Mouse (Mus musculus): ENCODE data around the gene Hoxb9. TPM values are rescaled to one million over a fixed set of nuclear protein-coding genes. Genes with fewer than 3 reads are reported as not detected.

Gene Hoxb9
- polyA plus RNA-seq, 1 experiment from 2014 or later: 0.08 TPM

GRCm38 (mm10) chr11:96267021-96267920 is 4.0 kb upstream of the Hoxb9 start:
- no peaks in the 10 kb centered on the region for H3K4me1 ChIP-seq (ENCODE audit: insufficient read depth)
- peaks cover 99% of the 10 kb centered on the region for H3K27me3 ChIP-seq (ENCODE audit: insufficient read depth, low read length)
- H3K36me3 ChIP-seq (ENCODE audit: insufficient read depth): no peaks in the 10 kb centered on the region
- ATAC-seq (ENCODE audit: insufficient read depth) (no peak), DNase-seq (no peak)
- H3K9ac ChIP-seq: no peak overlapping the region
- 16% methylated on average over 7 of the region's 7 CpGs for WGBS
- H3K27ac ChIP-seq (ENCODE audit: low read depth): no peak overlapping the region
- no peak overlapping the region for H3K4me2 ChIP-seq
- no peak for TF ChIP-seq CTCF (IDR thresholded peaks at IDR 0.05; ENCODE audit: low read depth)
- H3K9me3 ChIP-seq (ENCODE audit: low read depth, low read length): no peaks in the 10 kb centered on the region
- no peak overlapping the region for H3K4me3 ChIP-seq (ENCODE audit: low read depth, low read length)

DNA sequence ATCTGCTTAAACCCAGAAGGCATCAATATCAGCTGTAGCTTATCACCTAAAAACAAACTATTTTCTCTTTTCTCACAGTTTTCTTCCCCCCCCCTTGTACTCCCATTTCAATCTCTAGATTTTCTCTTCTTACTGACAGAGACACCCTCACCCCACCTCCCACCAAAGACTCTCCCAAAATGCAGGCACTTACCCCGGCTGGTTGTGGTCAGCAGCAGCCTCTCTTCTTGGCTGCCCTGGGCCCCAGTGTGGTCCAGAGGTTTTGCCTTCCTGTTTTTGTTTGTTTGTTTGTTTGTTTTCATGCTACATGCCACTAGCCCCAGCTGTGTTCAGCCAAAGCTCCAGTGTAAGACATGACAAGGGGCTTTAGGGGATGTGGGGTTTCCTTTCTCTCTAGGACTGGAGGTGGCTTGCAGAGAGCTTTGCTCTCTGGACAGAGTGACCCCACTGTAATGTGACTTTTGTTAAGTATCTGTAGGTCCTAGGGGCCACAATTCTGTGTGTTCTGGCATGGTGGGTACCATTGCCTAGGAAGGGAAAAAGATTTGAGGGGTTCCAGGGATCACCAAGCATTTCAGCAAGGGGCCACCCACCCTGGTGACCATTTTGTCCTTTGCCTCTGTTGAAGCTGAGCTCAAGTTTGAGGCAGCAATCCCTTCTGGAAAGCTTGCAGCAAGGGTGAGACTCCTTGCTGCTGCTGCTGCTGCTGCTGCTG is 3.1 kb upstream of the Hoxb9 start:
- H3K27ac ChIP-seq (ENCODE audit: low read depth): no peak overlapping the region
- 10% methylated on average over 1 of the region's 1 CpGs for WGBS

DNA sequence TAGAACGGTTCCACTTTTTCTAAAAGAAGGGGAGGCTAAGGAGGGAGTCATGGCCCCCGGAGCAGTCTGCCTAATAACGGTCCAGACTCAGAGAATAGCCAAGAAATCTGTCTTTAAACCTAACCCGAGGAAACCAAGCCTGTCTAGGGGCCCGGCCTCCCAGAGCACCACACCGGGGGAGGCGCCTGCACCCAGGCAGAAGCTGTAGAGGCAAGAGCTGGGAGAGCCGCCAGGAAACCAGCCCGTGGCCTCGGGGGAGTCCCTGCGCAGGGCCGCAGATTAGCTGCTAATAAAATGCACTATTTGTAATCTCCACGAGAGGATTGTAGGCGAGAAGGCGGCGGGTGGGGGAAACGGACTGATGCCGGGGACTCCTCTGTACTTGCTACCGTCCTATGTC is 1.4 kb upstream of the Hoxb9 start:
- no peak for TF ChIP-seq CTCF (IDR thresholded peaks at IDR 0.05; ENCODE audit: low read depth)
- Histone ChIP-seq H3K4me2 (no peak overlapping the region), H3K4me3 (ENCODE audit: low read depth, low read length) (no peak overlapping the region), H3K4me1 (ENCODE audit: insufficient read depth) (no peaks in the 10 kb centered on the region), H3K27me3 (ENCODE audit: insufficient read depth, low read length) (peaks cover 99% of the 10 kb centered on the region), H3K27ac (ENCODE audit: low read depth) (no peak overlapping the region), H3K9me3 (ENCODE audit: low read depth, low read length) (no peaks in the 10 kb centered on the region), H3K9ac (no peak overlapping the region), H3K36me3 (ENCODE audit: insufficient read depth) (no peaks in the 10 kb centered on the region)
- WGBS: under 1% methylated on average over 19 of the region's 19 CpGs
- ATAC-seq (ENCODE audit: insufficient read depth) (no peak), DNase-seq (peak; percentile 63)

More for the DNA sequence above, 3.1 kb upstream of the Hoxb9 start:
- DNase-seq: no peak
- TF ChIP-seq CTCF (IDR thresholded peaks at IDR 0.05; ENCODE audit: low read depth): no peak
- no peaks in the 10 kb centered on the region for H3K4me1 ChIP-seq (ENCODE audit: insufficient read depth)
- no peaks in the 10 kb centered on the region for H3K9me3 ChIP-seq (ENCODE audit: low read depth, low read length)
- H3K4me3 ChIP-seq (ENCODE audit: low read depth, low read length): no peak overlapping the region
- no peak overlapping the region for H3K9ac ChIP-seq
- no peak overlapping the region for H3K4me2 ChIP-seq
- no peak for ATAC-seq (ENCODE audit: insufficient read depth)
- peaks cover 99% of the 10 kb centered on the region for H3K27me3 ChIP-seq (ENCODE audit: insufficient read depth, low read length)
- H3K36me3 ChIP-seq (ENCODE audit: insufficient read depth): no peaks in the 10 kb centered on the region

DNA sequence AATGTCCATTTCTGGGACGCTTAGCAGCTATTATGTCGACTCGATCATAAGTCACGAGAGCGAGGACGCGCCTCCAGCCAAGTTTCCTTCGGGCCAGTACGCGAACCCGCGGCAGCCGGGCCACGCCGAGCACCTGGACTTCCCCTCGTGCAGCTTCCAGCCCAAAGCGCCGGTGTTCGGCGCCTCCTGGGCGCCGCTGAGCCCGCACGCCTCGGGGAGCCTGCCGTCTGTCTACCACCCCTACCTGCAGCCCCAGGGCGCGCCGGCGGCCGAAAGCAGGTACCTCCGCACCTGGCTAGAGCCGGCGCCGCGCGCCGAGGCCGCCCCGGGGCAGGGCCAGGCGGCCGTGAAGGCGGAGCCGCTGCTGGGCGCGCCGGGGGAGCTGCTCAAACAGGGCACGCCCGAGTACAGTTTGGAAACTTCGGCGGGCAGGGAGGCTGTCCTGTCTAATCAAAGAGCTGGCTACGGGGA is 319 bp downstream of the Hoxb9 start:
- Histone ChIP-seq H3K4me2 (peak overlapping the region; percentile 57), H3K4me3 (ENCODE audit: low read depth, low read length) (peak overlapping the region; percentile 35), H3K36me3 (ENCODE audit: insufficient read depth) (no peaks in the 10 kb centered on the region), H3K9ac (no peak overlapping the region), H3K27ac (ENCODE audit: low read depth) (no peak overlapping the region), H3K27me3 (ENCODE audit: insufficient read depth, low read length) (peaks cover 99% of the 10 kb centered on the region), H3K4me1 (ENCODE audit: insufficient read depth) (no peaks in the 10 kb centered on the region), H3K9me3 (ENCODE audit: low read depth, low read length) (no peaks in the 10 kb centered on the region)
- WGBS: under 1% methylated on average over 52 of the region's 52 CpGs
- no peak for DNase-seq
- ATAC-seq (ENCODE audit: insufficient read depth): peak; percentile 32; the same call in 1 of the 2 replicates
- no peak for TF ChIP-seq CTCF (IDR thresholded peaks at IDR 0.05; ENCODE audit: low read depth)

DNA sequence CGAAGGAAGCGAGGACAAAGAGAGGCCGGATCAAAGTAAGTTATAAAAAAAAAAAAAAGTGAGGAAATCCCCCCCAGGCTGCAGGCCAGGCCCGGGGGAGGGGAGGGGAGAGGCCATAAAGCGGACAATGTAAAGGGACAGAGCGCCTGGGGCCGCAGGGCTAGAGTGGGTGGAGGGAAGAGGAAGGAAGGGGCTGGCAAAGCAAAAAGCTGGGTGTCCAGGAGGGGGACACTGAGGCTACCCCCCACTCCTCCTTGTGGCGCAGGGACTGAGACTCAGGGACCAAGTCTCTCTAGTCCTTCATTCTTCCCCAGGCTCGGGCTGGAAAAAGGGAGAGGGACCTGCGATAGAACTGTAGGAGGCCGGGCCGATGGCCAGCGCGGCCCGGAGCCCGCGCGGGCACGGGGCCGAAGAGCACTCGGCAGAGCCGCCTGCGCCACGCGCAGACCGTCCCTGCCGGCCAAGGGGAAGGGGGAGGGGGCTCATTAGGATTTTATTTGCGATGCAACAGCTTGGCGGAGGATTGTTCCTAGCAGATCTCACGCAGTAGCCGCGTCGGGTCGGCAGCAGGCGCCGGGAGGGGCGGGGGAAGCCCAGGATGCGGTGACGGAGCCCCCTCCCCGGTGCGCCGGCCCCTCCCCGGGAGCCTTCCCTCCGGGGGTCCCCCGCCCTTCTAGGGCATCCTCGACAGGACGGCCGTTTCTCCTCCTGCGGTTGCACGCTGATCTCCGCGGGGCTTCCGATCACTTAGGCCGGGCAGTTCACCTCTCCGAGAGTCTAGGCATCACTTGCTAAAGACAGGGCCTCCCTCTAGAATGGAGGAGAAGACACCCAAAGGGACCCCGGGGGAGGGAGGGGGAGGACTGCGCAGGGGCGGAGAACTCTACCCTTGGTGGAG is 1.0 kb downstream of the Hoxb9 start:
- WGBS: under 1% methylated on average over 57 of the region's 58 CpGs
- H3K4me1 ChIP-seq (ENCODE audit: insufficient read depth): no peaks in the 10 kb centered on the region
- H3K36me3 ChIP-seq (ENCODE audit: insufficient read depth): no peaks in the 10 kb centered on the region
- peak; percentile 46; the same call in 1 of the 2 replicates for ATAC-seq (ENCODE audit: insufficient read depth)
- peak overlapping the region; percentile 20; the same call in 1 of the 2 replicates for H3K9ac ChIP-seq
- H3K4me3 ChIP-seq (ENCODE audit: low read depth, low read length): peak overlapping the region; percentile 35
- H3K4me2 ChIP-seq: peak overlapping the region; percentile 57
- no peak for TF ChIP-seq CTCF (IDR thresholded peaks at IDR 0.05; ENCODE audit: low read depth)
- DNase-seq: no peak
- H3K9me3 ChIP-seq (ENCODE audit: low read depth, low read length): no peaks in the 10 kb centered on the region
- peaks cover 99% of the 10 kb centered on the region for H3K27me3 ChIP-seq (ENCODE audit: insufficient read depth, low read length)
- no peak overlapping the region for H3K27ac ChIP-seq (ENCODE audit: low read depth)

- no peak for DNase-seq
- no peak for ATAC-seq (ENCODE audit: insufficient read depth)
- no peaks in the 10 kb centered on the region for H3K36me3 ChIP-seq (ENCODE audit: insufficient read depth)
- no peak overlapping the region for H3K4me2 ChIP-seq
- no peak overlapping the region for H3K4me3 ChIP-seq (ENCODE audit: low read depth, low read length)
- H3K27ac ChIP-seq (ENCODE audit: low read depth): no peak overlapping the region
- H3K9ac ChIP-seq: no peak overlapping the region
- no peak for TF ChIP-seq CTCF (IDR thresholded peaks at IDR 0.05; ENCODE audit: low read depth)
- 5% methylated on average over 10 of the region's 10 CpGs for WGBS
- H3K9me3 ChIP-seq (ENCODE audit: low read depth, low read length): no peaks in the 10 kb centered on the region
- H3K27me3 ChIP-seq (ENCODE audit: insufficient read depth, low read length): peaks cover 98% of the 10 kb centered on the region
- H3K4me1 ChIP-seq (ENCODE audit: insufficient read depth): no peaks in the 10 kb centered on the region
These were observed 3.2 kb downstream of the Hoxb9 start for GRCm38 (mm10) chr11:96274428-96274827.
